Mouse (Mus musculus): Measurements from ENCODE around the gene Wdr44.

GRCm38 (mm10) chrX:23697346-23697745 lies 4.5 kb downstream of the Wdr44 start:
- TF ChIP-seq POLR2A (IDR thresholded peaks at IDR 0.05; ENCODE audit: borderline replicate concordance, extremely low read depth, low read depth, low read length) (no peak), CTCF (IDR thresholded peaks at IDR 0.05; ENCODE audit: insufficient read depth, low read length) (no peak)
